Mouse (Mus musculus) hindbrain, embryonic 16.5 days (tissue): ENCODE data around the gene Gtpbp1. TPM values are rescaled to one million over a fixed set of nuclear protein-coding genes. Genes with fewer than 3 reads are reported as not detected.
A peak's percentile ranks its signal among the peaks of the same experiment; 100 is the strongest.

Experiments used
- ATAC-seq: fragments of 200-750 bp; cut with Nextera tagmentation; 2 replicates; pipeline ENCODE4 v1.8.0; 2017; ENCODE audit warnings: moderate TSS enrichment, moderate library complexity
- H3K27ac ChIP-seq: fragments of 300-500 bp; sonication (generic); 2 replicates; pipeline ENCODE4 v1.5.1; 2014; ENCODE audit warnings: low read depth, mild to moderate bottlenecking, control low read depth, low read length, moderate library complexity
- H3K27me3 ChIP-seq: fragments of 300-500 bp; sonication (generic); replicated peaks from 2 replicates; pipeline ENCODE4 v1.6.1; 2014; ENCODE audit warnings: low read length; ENCODE audit not compliant: control insufficient read depth, insufficient read depth
- H3K36me3 ChIP-seq: fragments of 300-500 bp; sonication (generic); 2 replicates; pipeline ENCODE4 v1.6.1; 2014; ENCODE audit warnings: mild to moderate bottlenecking, low read length, moderate library complexity, mixed read lengths; ENCODE audit not compliant: control insufficient read depth, insufficient read depth
- H3K4me1 ChIP-seq: fragments of 300-500 bp; sonication (generic); 2 replicates; pipeline ENCODE4 v1.6.1; 2014; ENCODE audit warnings: low read depth, low read length; ENCODE audit not compliant: control insufficient read depth, insufficient read depth
- H3K4me2 ChIP-seq: fragments of 300-500 bp; sonication (generic); 2 replicates; pipeline ENCODE4 v1.6.1; 2014; ENCODE audit warnings: mild to moderate bottlenecking, low read length, control low read depth, moderate library complexity
- H3K4me3 ChIP-seq: fragments of 300-500 bp; sonication (generic); 2 replicates; pipeline ENCODE4 v1.5.1; 2014; ENCODE audit warnings: mild to moderate bottlenecking, low read length, control low read depth, moderate library complexity
- H3K9ac ChIP-seq: fragments of 300-500 bp; sonication (generic); 2 replicates; pipeline ENCODE4 v1.6.1; 2014; ENCODE audit warnings: low read depth, mild to moderate bottlenecking, control low read depth, low read length, moderate library complexity
- H3K9me3 ChIP-seq: fragments of 300-500 bp; sonication (generic); 2 replicates; pipeline ENCODE4 v1.6.1; 2014; ENCODE audit warnings: mild to moderate bottlenecking, low read length, moderate library complexity; ENCODE audit not compliant: control insufficient read depth
- WGBS: fragments of 180-500 bp; shearing (Covaris S2); extraction: QIAGEN DNeasy Blood & Tissue Kit; methylation state at CpG from one replicate; pipeline ENCODE4 v1.1.7; 2014; 5-methylcytosine and 5-hydroxymethylcytosine counted together
- polyA plus RNA-seq: library from polyadenylated mRNA; unstranded; fragments of >200 nt; fragmentation: Nextera tagmentation; extraction: Ambion mirVana; gene quantifications from 2 replicates; pipeline ENCODE4 v1.2.1, GENCODE M21; 2015

The Gtpbp1 gene
- polyA plus RNA-seq, 1 experiment from 2014 or later, result 46.0 TPM

- peak overlapping the region; percentile 94 for H3K4me3 ChIP-seq
- no peak for ATAC-seq
- H3K4me2 ChIP-seq, result peak overlapping the region; percentile 79
- WGBS, result 14% methylated on average over 24 of the region's 24 CpGs
- H3K27ac ChIP-seq, result peak overlapping the region; percentile 49
- no peaks in the 10 kb centered on the region for H3K36me3 ChIP-seq
- peaks cover 40% of the 10 kb centered on the region for H3K4me1 ChIP-seq
- no peaks in the 10 kb centered on the region for H3K9me3 ChIP-seq
- H3K27me3 ChIP-seq, result no peaks in the 10 kb centered on the region
- H3K9ac ChIP-seq, result peak overlapping the region; percentile 45; the same call in 1 of the 2 replicates
Measured at GRCm38 (mm10) chr15:79689662-79690425, 801 bp upstream of the Gtpbp1 start.

GRCm38 (mm10) chr15:79691023-79691508 is 421 bp downstream of the Gtpbp1 start:
- Histone ChIP-seq H3K4me3 (peak overlapping the region; percentile 94), H3K4me2 (peak overlapping the region; percentile 82), H3K9ac (peak overlapping the region; percentile 90), H3K27ac (peak overlapping the region; percentile 91), H3K27me3 (no peaks in the 10 kb centered on the region), H3K4me1 (peaks cover 28% of the 10 kb centered on the region), H3K36me3 (no peaks in the 10 kb centered on the region), H3K9me3 (no peaks in the 10 kb centered on the region)
- ATAC-seq, result peak; percentile 7
- under 1% methylated on average over 37 of the region's 53 CpGs for WGBS

- H3K27me3 ChIP-seq, result no peaks in the 10 kb centered on the region
- H3K36me3 ChIP-seq, result no peaks in the 10 kb centered on the region
- no peak overlapping the region for H3K9ac ChIP-seq
- H3K9me3 ChIP-seq, result no peaks in the 10 kb centered on the region
- ATAC-seq, result no peak
- WGBS, result 73% methylated on average over 5 of the region's 5 CpGs
- no peak overlapping the region for H3K27ac ChIP-seq
- H3K4me3 ChIP-seq, result no peak overlapping the region
- H3K4me1 ChIP-seq, result peaks cover 30% of the 10 kb centered on the region
- H3K4me2 ChIP-seq, result peak overlapping the region; percentile 82; the same call in 1 of the 2 replicates
Measured at GRCm38 (mm10) chr15:79692334-79692733, 1.7 kb downstream of the Gtpbp1 start.

- H3K27ac ChIP-seq, result no peak overlapping the region
- ATAC-seq, result no peak
- H3K27me3 ChIP-seq, result no peaks in the 10 kb centered on the region
- H3K36me3 ChIP-seq, result no peaks in the 10 kb centered on the region
- no peaks in the 10 kb centered on the region for H3K9me3 ChIP-seq
- no peak overlapping the region for H3K4me2 ChIP-seq
- no peak overlapping the region for H3K4me3 ChIP-seq
- peaks cover 25% of the 10 kb centered on the region for H3K4me1 ChIP-seq
- WGBS, result 85% methylated on average over 11 of the region's 11 CpGs
- no peak overlapping the region for H3K9ac ChIP-seq
Measured at GRCm38 (mm10) chr15:79693740-79694139, 3.1 kb downstream of the Gtpbp1 start.

GRCm38 (mm10) chr15:79694512-79694911 is 3.9 kb downstream of the Gtpbp1 start:
- H3K9ac ChIP-seq, result no peak overlapping the region
- peaks cover 25% of the 10 kb centered on the region for H3K4me1 ChIP-seq
- WGBS, result 93% methylated on average over 4 of the region's 4 CpGs
- no peak for ATAC-seq
- no peaks in the 10 kb centered on the region for H3K9me3 ChIP-seq
- H3K27me3 ChIP-seq, result no peaks in the 10 kb centered on the region
- no peaks in the 10 kb centered on the region for H3K36me3 ChIP-seq
- H3K4me2 ChIP-seq, result no peak overlapping the region
- no peak overlapping the region for H3K4me3 ChIP-seq
- H3K27ac ChIP-seq, result no peak overlapping the region

- H3K27ac ChIP-seq, result no peak overlapping the region
Measured at GRCm38 (mm10) chr15:79695516-79695915, 4.9 kb downstream of the Gtpbp1 start.

GRCm38 (mm10) chr15:79696508-79696907 is 5.9 kb downstream of the Gtpbp1 start:
- Histone ChIP-seq H3K4me3 (no peak overlapping the region), H3K4me2 (no peak overlapping the region), H3K4me1 (peaks cover 19% of the 10 kb centered on the region), H3K27me3 (no peaks in the 10 kb centered on the region), H3K27ac (no peak overlapping the region), H3K36me3 (no peaks in the 10 kb centered on the region), H3K9ac (no peak overlapping the region), H3K9me3 (no peaks in the 10 kb centered on the region)
- no peak for ATAC-seq
- 89% methylated on average over 2 of the region's 2 CpGs for WGBS

More at GRCm38 (mm10) chr15:79695516-79695915, 4.9 kb downstream of the Gtpbp1 start:
- Histone ChIP-seq H3K4me1 (peaks cover 19% of the 10 kb centered on the region), H3K36me3 (no peaks in the 10 kb centered on the region), H3K9me3 (no peaks in the 10 kb centered on the region), H3K9ac (no peak overlapping the region), H3K27me3 (no peaks in the 10 kb centered on the region), H3K4me2 (no peak overlapping the region), H3K4me3 (no peak overlapping the region)
- no peak for ATAC-seq
- 69% methylated on average over 3 of the region's 3 CpGs for whole genome bisulfite sequencing

GRCm38 (mm10) chr15:79697011-79697410 is 6.4 kb downstream of the Gtpbp1 start:
- Histone ChIP-seq H3K36me3 (no peaks in the 10 kb centered on the region), H3K27me3 (no peaks in the 10 kb centered on the region), H3K9ac (no peak overlapping the region), H3K9me3 (no peaks in the 10 kb centered on the region), H3K4me2 (no peak overlapping the region), H3K4me3 (no peak overlapping the region), H3K27ac (peak overlapping the region; percentile 61), H3K4me1 (peaks cover 14% of the 10 kb centered on the region)
- 42% methylated on average over 6 of the region's 6 CpGs for WGBS
- peak; percentile 63 for ATAC-seq

- H3K27me3 ChIP-seq, result no peaks in the 10 kb centered on the region
- H3K4me2 ChIP-seq, result no peak overlapping the region
- peak; percentile 20; the same call in 1 of the 2 replicates for ATAC-seq
- no peaks in the 10 kb centered on the region for H3K36me3 ChIP-seq
- 76% methylated on average over 9 of the region's 9 CpGs for WGBS
- H3K4me1 ChIP-seq, result peaks cover 7% of the 10 kb centered on the region
- H3K9ac ChIP-seq, result no peak overlapping the region
- H3K4me3 ChIP-seq, result no peak overlapping the region
- no peaks in the 10 kb centered on the region for H3K9me3 ChIP-seq
- H3K27ac ChIP-seq, result peak overlapping the region; percentile 61; the same call in 1 of the 2 replicates
Measured at GRCm38 (mm10) chr15:79697558-79698187, 7.0 kb downstream of the Gtpbp1 start.
